Mouse (Mus musculus) Patski (cell line): ENCODE data around the gene Acsl1. TPM values are rescaled to one million over a fixed set of nuclear protein-coding genes. Genes with fewer than 3 reads are reported as not detected.

Source experiments
- ATAC-seq: fragments of 100-300 bp; one replicate; pipeline ENCODE4 v1.8.0; 2021
- CTCF ChIA-PET: fragments of 350-600 bp; sonication (Branson Sonifier 250); formaldehyde crosslinking; loops from one replicate; lab custom pipeline; 2022; ENCODE audit warnings: inconsistent platforms; lab: Charles Lee
- POLR2A ChIA-PET: fragments of 350-600 bp; sonication (Branson Sonifier 250); formaldehyde crosslinking; loops from one replicate; lab custom pipeline; 2022; ENCODE audit warnings: antibody characterized with exemption, inconsistent platforms; lab: Charles Lee
- DNase-seq: peaks from one replicate; pipeline ENCODE4 v3.0.0-alpha.2; 2011; ENCODE audit warnings: low read depth, low spot score
- H3K27me3 ChIP-seq: fragments of 371-371 bp; one replicate; pipeline ENCODE4 v1.5.1; 2021
- CTCF ChIP-seq: fragments of 100-300 bp; IDR thresholded peaks from one replicate; pipeline ENCODE4 v1.5.1; 2021
- in situ Hi-C: fragments of 300-500 bp; cut with MboI; formaldehyde crosslinking; loops from 3 replicates; pipeline ENCODE4 v1.11.1; 2018; ENCODE audit warnings: low pct_unique_long_range_greater_than_20kb, mixed read lengths
- polyA plus RNA-seq: library from polyadenylated mRNA; unstranded; gene quantifications from one replicate; pipeline ENCODE4 v1.2.3, GENCODE M21; 2021

The Acsl1 gene
- polyA plus RNA-seq, 1 experiment from 2014 or later = 43.4 TPM

DNA sequence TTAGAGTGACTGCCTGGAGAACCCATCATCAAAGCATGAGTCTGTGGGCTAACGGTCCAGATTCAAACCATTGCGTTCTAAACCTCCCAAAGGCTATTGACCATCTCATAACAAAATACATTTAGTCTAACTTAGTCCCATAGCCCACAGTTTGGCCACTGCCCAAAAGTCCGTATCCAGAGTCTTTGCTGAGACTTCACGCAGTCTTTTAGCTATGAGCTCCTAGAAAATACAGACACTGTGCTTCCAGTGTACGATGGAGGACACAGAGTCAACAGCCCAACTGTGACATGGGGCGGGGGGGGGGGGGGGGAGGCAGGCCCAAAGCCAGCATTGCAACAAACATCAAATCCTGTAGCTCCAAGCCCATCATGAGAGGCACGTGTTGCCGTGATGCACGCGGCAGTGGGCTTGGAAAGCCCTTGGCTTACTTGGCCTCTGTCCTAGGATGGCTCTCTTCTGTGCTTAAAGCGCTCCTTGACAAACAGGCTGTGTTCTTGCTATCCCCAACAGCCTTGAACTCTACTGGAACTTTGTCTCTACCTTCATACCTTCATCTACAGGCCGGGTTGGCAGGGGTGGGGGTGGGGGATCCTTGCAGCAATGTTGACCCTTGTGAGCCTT is 32.3 kb downstream of the Acsl1 start:
- H3K27me3 ChIP-seq = no peaks in the 10 kb centered on the region
- ATAC-seq (no peak), DNase-seq (no peak)
- ChIA-PET CTCF (interaction anchor here (1.7 kb wide), 1 partner anchor 15 kb away, joined by 3 read pairs; no protein-coding TSS in a partner anchor), POLR2A (no interaction called here)
- TF ChIP-seq CTCF = no peak
- in situ Hi-C loops = no loop called here

DNA sequence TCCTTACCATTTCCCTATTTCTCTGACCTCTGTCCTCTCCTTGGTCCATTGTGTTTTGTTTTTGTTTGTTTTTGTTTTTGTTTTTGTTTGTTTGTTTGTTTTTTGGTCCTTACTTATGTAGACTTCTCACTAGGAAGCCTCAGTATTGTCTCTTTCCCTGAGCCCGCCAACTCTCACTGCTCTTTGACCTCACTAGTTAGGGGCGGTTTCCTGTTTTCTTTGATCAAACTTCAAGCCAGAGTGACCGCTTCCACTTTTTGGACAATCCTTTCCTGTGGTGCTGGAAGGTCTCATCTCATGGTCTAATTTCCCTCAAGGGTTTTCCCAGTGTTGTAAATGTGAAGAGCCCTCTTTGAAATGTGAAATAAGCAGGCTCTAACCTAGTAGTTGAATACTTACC is 33.4 kb downstream of the Acsl1 start:
- no peak for ATAC-seq
- ChIA-PET CTCF (no interaction called here), POLR2A (no interaction called here)
- in situ Hi-C loops = no loop called here
- no peaks in the 10 kb centered on the region for H3K27me3 ChIP-seq
- TF ChIP-seq CTCF = no peak
- no peak for DNase-seq

DNA sequence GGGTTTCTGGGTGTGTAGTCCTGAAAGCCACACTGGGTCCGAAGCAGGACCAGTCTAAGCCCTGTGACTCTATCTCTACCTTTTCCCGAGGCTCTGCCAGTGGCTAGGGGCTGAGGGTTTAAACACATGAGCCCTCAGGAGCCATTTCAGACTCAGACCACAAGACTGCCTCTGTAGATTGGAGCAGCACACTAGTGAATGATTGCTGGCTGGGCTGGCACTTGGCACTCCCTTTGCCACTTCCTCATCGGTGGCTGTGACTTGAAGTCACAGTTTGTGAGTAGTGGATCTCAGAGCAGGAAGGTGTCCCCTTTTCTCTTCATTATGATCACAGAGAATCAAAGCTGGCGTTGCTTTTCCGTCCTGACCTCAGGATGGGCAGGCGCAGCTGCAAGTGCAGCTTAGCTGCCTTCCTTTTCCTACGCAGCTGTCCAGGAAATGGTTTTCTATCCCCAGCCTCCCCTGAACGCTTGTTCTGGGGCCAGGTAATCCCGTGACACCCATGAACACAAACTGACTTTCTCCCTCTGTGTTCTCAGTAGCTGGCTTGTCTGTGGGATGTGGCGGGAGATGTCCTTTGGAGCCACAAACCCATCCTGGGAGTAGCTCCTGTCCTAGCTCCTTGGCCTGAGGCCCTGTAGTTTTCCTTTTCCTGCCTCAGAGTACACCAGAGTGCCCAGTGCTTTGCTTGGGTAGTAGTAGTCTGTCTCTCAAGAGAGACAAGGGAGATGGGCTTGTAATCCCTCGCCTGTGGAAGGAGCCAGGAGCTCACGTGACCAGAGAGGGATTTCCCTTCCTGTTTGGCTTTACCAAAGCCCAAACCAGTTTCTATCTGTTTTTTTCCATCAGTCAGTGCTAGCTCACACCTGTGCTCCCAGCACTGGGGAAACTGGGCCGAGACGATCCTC is 37.9 kb downstream of the Acsl1 start:
- no peak for DNase-seq

DNA sequence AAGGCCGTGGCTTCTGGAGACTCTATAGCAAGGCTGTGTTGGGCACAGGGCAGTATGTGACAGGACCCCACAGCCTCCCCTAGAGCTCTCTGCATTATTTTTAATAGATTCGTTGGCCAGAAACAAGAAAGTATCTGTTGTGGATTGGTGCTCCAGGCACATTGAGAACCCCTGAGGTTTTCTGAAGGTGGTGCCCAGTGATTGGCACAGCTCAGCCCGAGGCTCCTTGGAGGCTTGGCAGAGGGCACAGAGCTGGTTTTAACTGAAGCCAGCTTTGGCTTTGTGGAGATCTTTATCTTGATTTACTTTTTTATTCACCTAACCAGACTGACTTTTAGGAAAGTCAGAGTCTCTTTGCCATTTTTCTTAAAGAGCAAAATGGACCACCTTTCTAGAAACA is 38.6 kb downstream of the Acsl1 start:
- ATAC-seq = no peak
- CTCF ChIA-PET = no interaction called here

More for the DNA sequence above, 37.9 kb downstream of the Acsl1 start:
- ChIA-PET CTCF (no interaction called here), POLR2A (interaction anchor here (1.1 kb wide), 1 partner anchor 8 kb away, joined by 3 read pairs; no protein-coding TSS in a partner anchor)
- in situ Hi-C loops = no loop called here
- no peaks in the 10 kb centered on the region for H3K27me3 ChIP-seq
- ATAC-seq = no peak
- no peak for TF ChIP-seq CTCF

DNA sequence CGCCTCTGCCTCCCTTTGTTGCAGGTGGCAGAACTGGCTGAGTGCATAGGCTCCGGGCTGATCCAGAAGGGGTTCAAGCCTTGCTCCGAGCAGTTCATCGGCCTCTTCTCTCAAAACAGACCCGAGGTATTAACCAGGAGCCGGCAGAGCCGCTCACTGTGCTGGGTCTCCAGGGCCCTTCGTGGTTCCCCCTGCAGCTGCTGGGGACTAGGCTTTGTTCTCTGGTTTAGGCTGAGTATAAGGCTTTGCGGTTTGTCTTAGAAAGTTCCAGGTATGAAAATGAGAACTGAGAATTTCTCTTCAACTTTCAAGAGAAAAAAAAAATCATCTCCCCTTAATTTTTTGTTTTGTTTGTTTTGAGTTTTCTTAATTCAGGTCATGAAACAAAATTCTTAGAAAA is 40.5 kb downstream of the Acsl1 start:
- POLR2A ChIA-PET = no interaction called here
- no peaks in the 10 kb centered on the region for H3K27me3 ChIP-seq
- DNase-seq (no peak), ATAC-seq (no peak)
- TF ChIP-seq CTCF = no peak
- in situ Hi-C loops = no loop called here
- CTCF ChIA-PET = interaction anchor here (1.4 kb wide), 1 partner anchor 36 kb away, joined by 4 read pairs; no protein-coding TSS in a partner anchor

More for the DNA sequence above, 38.6 kb downstream of the Acsl1 start:
- in situ Hi-C loops = no loop called here
- POLR2A ChIA-PET = interaction anchor here (1.1 kb wide), 1 partner anchor 9 kb away, joined by 3 read pairs; no protein-coding TSS in a partner anchor
- no peak for TF ChIP-seq CTCF
- no peaks in the 10 kb centered on the region for H3K27me3 ChIP-seq
- no peak for DNase-seq

DNA sequence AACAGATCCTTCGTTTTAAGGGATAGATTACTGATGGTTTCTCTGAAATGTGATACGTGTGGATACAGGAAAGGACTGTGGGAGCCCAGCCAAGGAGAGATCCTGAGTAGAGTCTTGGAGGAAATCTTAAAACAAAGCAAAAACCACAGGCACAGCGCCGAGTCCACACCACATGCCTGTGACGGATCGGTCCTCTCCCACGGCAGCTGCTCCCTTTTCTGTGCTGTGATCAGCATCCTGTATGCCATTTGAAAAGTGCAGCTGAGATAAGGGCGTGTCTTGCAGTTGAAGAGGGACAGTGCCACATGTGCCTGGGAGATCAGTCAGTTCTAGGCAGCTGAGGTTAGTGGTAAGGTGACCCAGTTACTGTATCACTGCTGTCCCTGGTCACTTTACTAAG is 41.7 kb downstream of the Acsl1 start:
- no peak for DNase-seq
- in situ Hi-C loops = no loop called here
- ChIA-PET POLR2A (no interaction called here), CTCF (interaction anchor here (1.0 kb wide), 1 partner anchor 20 kb away, joined by 3 read pairs; no protein-coding TSS in a partner anchor)
- no peak for ATAC-seq
- no peak for TF ChIP-seq CTCF
- H3K27me3 ChIP-seq = no peaks in the 10 kb centered on the region

DNA sequence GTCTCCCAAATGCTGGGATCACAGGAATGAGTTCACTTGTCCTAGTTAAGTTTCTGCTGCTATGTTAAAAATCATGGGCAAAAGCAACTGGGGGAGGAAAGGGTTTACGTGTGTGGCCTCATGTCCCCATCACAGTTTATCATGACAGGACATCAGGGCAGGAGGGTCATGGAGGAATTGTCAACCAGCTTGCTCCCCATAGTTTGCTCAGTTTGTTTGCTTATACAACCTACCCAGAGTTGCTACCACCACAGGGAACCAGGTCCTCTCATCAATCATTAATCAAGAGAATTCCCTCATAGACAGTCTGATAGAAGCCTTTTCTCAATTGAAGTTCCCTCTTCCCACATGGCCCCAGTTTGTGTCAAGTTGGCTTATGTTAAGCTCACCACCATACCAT is 43.2 kb downstream of the Acsl1 start:
- no peaks in the 10 kb centered on the region for H3K27me3 ChIP-seq
- in situ Hi-C loops = no loop called here
- TF ChIP-seq CTCF = no peak
- ChIA-PET POLR2A (no interaction called here), CTCF (no interaction called here)
- no peak for DNase-seq
- ATAC-seq = no peak

DNA sequence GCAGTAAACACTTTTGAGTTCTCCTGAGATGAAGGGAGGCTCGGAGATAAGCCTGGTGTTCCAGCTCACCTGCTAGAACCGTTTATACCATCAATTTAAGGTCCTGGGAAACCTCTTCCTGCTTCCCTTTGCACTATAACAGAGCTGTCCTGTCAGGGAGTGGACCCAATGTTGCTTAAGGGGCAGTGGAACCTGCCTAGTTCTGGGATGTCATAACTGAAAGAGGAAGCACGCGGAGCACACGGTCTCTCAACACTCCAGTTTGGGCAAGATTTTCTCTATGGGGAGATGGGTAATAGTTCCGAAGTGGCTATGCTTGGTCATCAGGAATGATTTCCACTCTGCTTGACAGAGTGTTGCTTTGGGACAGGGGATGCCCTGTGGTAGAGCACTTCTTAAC is 49.8 kb downstream of the Acsl1 start:
- in situ Hi-C loops = no loop called here
- TF ChIP-seq CTCF = no peak
- DNase-seq (no peak), ATAC-seq (no peak)
- H3K27me3 ChIP-seq = no peaks in the 10 kb centered on the region
- ChIA-PET CTCF (no interaction called here), POLR2A (no interaction called here)

DNA sequence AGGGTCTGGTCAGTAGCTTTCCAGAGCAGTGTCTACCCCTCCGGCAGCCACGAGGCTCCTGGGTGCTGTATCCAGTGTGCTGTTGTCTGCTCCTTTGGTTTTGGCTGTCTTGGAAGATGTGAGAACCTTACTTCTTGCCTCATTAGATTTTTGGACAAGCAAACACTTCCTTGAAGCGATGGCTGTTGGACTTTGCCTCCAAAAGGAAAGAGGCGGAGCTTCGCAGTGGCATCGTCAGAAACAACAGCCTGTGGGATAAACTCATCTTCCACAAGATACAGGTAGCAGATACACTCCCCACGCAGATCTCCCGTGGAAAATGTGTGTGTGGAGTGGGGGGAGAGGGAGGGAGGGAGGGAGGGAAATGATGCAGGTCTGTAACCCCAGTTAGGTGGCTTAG is 55.3 kb downstream of the Acsl1 start:
- no peak for TF ChIP-seq CTCF
- no peaks in the 10 kb centered on the region for H3K27me3 ChIP-seq
- in situ Hi-C loops = no loop called here
- CTCF ChIA-PET = no interaction called here
- DNase-seq = no peak
- POLR2A ChIA-PET = no interaction called here
- ATAC-seq = no peak

DNA sequence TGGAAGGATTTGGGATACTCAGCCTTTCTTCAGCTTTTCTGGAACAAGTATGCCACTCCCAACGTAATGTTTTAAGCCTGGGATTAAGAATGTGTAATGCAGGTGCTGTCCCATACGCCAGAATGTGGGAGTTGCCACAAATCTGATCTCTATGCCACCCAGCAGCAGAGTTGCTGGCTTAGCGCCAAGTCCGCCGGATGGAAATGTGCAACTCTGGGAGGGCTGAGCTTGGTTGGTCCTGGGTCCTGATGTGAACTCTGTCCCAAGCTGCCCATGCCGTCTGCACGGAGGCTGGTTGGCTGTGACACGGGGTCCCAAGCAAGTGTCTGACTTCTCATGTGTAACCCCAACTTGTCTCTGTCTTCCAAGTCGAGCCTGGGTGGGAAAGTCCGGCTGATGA is 56.0 kb downstream of the Acsl1 start:
- no peak for DNase-seq
- in situ Hi-C loops = no loop called here
- CTCF ChIA-PET = interaction anchor here (1.2 kb wide), 1 partner anchor 11 kb away, joined by 5 read pairs; no protein-coding TSS in a partner anchor
- POLR2A ChIA-PET = no interaction called here
- TF ChIP-seq CTCF = no peak
- ATAC-seq = no peak
- H3K27me3 ChIP-seq = no peaks in the 10 kb centered on the region

DNA sequence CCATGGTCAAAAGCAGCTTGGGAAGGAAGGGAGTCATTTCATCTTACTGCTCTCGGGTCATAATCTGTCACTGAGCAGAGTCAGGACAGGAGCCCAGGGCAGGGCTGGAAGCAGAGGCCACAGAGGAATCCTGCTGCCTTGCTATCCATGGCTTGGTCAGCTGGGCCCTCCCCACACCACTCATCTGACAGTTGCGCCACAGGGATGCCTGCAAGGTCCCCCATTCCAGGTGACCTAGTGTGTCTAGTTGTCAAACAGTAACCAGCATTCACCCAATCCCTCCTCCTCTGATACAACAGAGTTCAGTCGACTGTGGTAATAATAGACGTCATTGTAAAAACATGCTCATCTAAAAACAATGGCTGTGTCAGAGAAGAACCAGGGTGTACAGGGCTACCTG is 58.7 kb downstream of the Acsl1 start:
- POLR2A ChIA-PET = no interaction called here
- ATAC-seq (peak; percentile 93), DNase-seq (peak; percentile 39)
- no peak for TF ChIP-seq CTCF
- H3K27me3 ChIP-seq = no peaks in the 10 kb centered on the region
- CTCF ChIA-PET = interaction anchor here (0.9 kb wide), 1 partner anchor 17 kb away, joined by 3 read pairs; no protein-coding TSS in a partner anchor
- in situ Hi-C loops = no loop called here
